Mouse (Mus musculus) heart, adult 18-20 months (tissue): ENCODE data around the gene Traf4. TPM values are rescaled to one million over a fixed set of nuclear protein-coding genes. Genes with fewer than 3 reads are reported as not detected.
"Not testable (repeated sequence)": the region's sequence is repeated elsewhere in the genome, so short reads cannot be mapped to it uniquely, and the experiment has no call there.

Source experiments
- DNase-seq, 2 experiments: peaks; one replicate each; pipeline ENCODE4 v3.0.0; 2021 to 2022; ENCODE audit warnings: mixed read lengths in 1 of 2
- total RNA-seq, 2 experiments: library from RNA; stranded (reverse); gene quantifications; 2 replicates each; pipeline ENCODE4 v1.2.3; 2021

The Traf4 gene
- total RNA-seq, 2 experiments from 2014 or later = 3.2 to 4.6 TPM

DNA sequence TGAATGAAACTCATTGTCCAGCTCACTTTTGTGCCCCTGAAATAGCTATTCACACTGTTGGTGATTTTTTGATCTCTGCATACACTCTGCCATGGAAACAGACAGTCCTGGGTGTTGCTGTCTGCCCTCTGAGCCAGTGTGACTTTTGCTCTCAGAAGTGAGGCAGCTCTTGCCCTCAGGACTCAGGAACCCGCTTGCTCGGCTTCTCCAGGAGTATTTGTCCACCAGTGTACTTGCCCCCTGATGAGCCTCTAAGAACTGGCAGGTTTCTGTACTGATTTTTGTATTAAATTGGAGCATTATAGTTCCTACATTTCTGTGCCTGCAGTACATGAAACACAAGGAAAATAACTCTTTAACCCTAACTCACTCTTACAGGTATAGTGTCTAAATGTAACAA, 21.9 kb downstream of the Traf4 start:
- DNase-seq = no peak

DNA sequence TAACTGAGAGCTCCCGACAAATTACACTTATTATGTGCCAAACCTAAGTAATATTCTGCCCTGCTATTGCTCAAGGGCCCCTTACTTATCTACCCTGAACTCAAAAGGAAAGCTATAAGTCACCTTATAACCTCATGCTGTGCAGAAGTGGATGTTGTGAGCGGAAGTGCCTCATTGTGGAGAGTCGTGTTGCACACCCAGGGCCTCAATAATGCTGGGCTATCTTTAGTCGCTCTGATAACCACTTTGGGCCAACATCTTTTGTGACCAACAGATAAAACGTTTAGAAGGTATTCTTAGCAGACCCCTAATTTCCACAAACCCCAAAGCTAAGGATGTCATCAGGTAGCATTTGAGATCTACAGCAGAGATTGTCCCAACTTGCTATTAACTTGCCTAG, 24.7 kb downstream of the Traf4 start:
- no peak for DNase-seq

DNA sequence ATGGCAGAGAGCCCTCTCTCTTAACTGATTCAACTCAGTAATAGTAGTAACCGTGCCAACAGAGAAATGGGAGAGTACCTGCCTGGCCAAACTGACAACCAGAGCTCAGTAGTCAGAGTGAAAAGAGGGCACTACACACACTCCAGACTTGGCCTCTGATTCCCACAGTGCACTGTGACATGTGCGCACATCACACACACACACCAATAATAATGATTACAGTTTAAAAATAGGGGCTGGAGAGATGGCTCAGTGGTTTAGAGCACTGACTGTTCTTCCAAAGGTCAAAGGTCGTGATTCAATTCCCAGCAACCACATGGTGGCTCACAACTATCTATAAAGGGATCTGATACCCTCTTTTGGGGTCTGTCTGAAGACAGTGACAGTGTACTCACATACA, 27.4 kb downstream of the Traf4 start:
- peak in 1 of 2 experiments; percentile 23 for DNase-seq

DNA sequence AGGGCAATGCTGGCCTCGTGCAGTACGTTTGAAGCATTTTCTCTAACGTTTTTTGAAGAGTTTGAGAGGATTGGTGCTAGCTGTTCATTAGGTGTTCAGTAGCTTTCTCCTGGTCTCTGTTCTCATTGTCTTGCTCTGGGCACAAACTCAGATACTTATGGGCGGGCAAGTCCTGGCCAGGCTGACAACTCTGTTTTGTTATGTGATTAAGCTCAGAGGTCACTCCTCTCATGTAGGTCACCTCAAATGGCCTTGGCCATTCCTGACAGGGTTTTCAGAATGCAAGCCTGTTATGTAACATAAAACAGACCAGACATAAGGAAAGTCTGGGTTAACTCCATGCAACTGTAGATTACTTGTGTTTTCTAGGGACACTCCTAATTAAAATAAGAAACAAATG, 27.8 kb downstream of the Traf4 start:
- DNase-seq = peak in 1 of 2 experiments; percentile 55

DNA sequence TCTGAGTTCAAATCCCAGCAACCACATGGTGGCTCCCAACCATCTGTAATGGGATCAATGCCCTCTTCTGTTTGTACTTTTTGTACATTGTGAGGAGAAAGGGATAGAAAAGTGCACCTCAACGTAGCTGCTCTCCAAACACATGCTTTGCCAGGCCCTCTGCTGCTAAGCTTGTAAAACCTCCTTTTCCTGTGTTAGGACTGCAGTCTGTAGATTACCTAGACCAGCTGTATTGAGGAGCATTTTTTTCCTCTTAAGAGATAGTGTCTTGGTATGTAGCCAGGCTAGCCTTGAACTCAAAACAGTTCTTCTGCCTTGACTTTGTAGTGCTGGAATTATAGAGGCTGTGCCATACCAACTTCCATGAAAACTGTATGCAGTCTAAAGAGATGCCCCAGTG, 29.3 kb downstream of the Traf4 start:
- no peak for DNase-seq

DNA sequence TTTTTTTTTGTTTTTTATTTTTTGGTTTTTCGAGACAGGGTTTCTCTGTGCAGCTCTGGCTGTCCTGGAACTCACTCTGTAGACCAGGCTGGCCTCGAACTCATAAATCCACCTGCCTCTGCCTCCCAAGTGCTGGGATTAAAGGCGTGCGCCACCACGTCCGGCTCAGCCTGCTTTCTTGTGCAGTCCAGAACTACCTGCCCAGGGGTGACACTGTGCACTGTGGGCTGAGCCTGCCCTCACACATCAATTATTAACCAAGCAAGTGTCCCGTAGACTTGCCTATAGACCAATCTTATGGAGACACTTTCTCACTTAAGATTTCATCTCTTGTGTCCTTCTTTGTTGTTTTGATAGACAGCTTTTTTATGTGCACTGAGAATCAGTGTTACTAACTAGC, 30.1 kb downstream of the Traf4 start:
- DNase-seq = not testable (repeated sequence)

DNA sequence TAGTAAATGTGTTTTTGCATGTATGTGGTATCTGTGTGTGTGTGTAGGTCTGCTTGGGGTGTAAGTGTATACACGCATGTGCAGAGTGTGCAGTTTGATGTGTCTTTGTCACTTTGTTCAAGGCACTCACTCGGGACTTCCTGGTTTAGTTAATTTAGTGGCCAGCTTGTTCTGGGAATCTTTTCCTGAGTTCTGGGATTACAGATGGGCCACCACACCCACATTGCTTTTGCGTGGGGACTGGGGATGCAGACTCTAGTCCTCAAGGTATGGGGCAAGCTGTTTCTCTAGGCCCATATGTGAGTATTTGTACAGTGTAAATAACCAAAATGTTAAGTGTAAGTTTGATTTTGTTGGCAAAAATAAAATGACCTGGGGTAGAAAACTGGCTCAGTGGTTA, 31.0 kb downstream of the Traf4 start:
- DNase-seq = no peak

DNA sequence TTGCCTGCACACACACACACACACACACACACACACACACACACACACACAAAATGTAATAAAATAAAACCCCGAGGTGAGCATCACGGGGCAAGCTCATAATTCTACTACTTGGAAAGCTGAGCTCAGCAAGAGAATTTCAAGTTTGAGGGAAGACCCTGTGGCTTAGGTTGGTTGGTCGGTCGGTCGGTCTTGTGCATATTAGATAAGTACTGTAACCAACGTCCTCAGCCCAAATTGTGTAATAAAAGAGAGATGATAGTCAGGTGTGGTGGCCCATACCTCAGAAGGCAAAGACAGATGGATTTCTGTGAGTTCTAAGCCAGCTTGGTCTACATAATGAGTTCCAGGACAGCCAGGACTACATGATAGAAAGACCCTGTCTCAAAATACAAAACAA, 31.5 kb downstream of the Traf4 start:
- no peak for DNase-seq

DNA sequence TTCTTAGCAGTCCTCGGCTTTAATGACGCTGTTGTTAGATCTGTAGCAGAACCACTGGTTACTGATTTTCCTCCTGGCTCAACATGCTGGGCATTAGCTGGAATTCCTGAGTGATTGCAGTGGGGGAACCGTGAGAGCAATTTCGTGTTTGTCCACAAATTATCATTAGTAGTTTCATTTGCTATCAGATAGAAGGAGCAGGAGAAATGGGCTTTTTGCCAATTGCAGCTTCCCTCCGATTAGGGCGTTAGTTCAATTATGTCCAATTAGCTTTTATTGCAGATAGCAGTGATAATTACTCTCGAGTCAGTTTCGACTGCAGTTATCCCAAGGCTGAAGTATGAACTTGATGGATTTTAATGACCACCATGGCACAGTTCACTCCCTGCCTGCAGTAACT, 35.9 kb downstream of the Traf4 start:
- DNase-seq = no peak

DNA sequence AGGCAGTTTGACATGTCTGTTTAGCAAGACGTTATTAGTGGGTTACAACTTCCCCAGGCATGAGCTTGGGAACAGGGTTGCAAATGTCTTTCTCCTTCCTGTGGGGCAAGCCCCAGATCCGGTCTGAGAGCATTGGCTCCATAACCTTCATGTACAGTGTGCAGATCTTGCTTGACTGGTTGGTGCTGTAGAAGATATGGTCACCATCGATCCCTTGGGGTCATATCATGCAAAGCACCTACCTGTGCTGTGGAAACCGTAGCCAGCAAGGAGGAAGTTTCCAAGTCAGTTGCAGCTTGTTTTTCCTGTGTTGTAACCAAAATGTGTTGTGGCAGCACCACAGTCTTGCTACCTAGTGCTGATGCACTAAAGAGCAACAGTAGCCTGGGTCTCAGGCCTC, 38.6 kb downstream of the Traf4 start:
- no peak for DNase-seq

DNA sequence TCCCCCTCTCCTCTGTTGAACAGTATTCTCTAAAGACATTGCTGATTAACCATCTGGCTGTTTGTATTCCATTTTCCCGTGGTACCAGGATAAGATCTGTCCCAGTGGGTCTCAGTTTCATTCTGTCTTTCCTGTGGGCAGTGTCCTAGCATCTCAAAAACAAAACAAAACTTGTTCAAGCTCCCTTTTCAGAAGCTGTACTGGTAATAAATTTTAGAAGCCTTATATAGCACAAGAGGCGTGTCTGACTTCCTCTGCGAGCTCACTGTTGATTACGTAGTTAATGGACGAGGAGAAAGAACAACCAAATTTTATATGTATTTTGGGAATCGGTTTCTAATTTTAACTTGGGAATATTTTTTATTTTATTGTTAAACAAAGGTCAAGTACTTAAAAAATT, 39.7 kb downstream of the Traf4 start:
- no peak for DNase-seq

DNA sequence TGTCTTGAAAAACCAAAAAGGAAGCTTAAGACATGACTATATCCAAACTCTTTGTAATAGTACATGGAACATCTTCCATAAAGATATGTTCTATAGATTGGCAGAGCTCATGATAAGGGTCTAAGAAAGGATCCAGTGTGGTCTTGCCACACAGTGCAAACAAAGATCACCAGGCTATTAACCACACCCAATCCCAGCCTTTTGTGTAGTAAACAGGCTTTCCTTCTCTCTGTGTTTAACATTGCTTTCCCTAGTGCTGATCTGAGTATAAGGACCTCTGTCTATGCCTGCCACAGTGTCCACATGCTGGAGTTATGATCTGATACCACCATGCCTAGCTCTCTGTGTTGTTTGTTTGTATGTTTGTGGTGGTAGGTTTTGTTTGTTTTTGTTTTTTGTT, 41.6 kb downstream of the Traf4 start:
- DNase-seq = no peak

DNA sequence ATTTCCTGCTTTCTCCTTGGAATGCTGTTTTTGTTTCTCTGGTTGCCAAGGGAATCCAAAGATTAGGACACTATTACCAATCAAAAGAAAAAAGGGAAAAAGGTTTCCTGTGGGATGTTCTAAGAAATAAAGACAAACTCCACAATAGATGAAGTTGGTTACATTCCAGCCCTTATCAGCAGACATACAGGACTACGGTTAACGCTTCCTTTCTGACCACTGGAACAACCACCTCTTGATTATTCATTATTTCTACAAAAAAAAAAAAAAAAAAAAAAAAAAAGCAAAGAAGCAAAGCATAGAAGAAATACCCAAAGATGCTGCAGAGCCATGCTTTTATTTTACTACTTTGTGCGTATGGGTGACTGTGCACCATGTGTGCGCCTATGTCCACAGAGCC, 42.6 kb downstream of the Traf4 start:
- DNase-seq = no peak

DNA sequence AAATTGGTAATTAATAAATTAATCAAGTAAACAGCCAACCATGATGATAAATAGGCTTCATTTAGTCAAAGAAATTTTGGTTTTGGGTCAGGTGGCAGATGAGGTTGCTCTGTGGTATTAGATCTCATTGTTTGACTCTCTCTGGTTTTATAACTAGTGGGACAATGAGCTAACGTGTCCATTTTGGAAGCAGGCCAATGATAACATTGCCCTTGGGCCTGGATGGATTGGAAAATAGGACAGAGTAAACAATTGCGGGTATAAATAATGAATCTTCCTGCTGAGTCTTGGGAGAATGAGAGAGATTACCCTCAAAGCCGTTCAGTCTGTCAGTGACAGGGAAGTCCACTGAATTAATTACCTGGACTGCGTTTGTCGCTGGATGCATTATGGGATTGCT, 44.2 kb downstream of the Traf4 start:
- DNase-seq = peak; percentile 62 to 68

DNA sequence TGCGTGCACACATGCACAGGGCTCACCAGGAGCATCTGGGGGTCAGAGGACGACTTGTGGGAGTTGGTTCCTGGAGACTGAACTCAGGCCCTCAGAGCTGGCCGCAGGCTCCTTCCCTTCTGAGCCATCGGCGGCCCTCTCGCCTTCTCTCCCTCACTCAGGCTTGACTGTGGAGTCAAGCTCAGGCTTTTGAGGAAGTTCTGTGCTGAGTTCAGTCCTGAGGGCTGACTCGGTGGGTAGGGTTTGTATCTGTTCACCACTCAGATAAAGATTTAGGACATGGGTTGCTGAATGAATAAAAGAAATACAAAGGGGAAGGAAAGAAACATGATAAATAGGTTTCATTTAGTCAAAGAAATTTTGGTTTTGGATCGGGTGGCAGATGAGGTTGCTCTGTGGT, 45.5 kb downstream of the Traf4 start:
- DNase-seq = no peak

DNA sequence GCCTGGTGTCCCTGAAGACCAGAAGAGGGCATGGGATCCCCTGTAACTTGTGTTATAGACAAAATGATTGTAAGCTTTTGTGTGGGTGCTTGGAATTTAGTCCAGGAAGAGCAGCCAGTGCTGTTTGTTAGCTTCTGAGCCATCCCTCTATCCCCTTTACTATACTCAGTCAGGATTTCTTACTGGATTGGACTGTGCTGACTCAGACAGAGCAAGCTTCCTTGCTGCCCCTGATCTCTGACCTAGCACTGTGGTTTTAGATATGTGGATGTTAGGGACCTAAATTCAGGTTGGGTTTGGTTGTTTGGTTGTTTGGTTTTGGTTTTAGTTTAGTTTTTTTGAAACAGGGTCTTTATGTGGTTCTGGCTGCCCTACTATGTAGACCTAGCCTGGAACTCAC, 46.9 kb downstream of the Traf4 start:
- no peak for DNase-seq

DNA sequence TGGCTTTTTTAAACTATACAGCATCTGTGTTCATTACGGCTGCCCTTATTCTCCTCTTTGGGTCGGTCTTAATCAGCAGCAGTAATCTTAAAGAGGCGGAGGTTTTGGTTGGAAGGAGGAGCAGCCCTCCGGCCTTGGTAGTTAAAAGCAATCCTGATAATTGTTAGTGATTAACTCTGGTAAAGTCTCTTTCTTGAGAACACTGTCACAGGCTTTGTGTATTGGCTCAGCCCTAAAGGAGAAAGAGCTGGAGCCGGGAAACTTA, 49.3 kb downstream of the Traf4 start:
- DNase-seq = no peak

DNA sequence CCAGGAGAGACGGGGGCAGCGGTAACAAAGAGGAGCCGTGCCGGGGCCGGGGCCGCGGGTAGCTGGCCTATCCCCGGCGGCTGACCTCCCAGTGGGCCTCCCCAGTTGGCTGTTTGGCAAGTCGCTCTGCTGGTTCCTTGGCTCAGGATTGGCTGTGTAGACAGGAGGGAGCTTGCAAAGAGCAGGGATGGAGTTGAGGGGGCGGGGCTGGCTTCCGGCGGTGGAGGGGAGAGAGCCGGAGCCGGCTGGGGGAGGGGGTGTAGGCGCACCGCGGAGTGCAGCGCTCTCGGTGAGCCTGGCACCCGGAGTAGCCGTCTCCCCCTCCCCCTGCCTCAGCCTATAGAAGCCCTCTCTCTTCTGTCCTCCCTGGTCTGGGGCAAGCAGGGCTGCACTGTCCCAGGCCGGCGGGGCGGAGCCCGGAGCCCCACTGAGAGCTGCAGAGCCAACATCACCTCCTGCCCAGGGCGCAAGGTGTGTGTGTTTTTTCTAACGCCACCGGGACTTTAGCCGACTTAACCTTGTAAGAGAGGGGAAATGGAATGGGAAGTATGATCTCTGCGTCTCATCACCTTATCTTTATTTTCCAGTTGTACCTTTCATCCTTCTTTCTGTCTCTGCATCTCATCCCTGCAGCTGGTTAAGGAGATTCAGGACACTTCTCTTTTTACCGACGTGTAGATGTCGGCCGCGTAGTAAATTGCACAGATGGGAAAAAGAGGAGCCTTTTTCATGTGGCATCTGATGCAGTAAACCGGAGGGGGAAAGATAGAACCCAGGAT, 49.8 kb downstream of the Traf4 start:
- DNase-seq = peak; percentile 94 to 97

DNA sequence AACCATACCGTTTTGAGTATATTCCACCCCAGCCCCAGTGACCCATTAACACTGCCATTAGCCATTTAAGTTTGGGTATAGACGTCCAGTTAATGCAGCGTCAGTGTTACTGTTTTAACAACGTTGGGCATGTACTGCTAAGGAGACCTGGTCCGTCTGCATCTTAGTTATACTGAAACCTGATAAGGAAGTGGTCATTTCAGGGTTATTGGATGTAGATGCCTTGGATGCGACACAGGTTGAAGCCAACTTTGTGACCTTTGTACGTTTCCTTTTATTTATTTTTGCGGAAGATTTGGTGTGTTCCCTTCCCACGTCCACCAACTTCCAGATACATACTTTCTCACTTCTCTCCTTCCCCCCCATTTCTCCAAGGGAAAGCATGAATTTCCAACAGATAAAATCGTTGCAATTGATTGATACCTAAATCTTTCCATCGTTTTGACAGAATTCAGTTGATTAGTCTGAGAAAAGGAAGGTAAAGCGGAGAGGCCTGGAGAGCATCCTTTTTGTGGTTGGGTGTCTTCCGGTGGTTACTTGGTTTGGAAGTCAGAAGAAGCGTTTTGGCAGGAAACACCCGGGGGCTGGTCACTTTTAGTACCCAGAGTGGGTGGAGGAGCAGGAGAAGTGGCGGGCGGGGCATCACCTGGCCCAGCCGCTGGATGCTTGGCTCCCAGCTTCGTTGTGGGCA, 50.6 kb downstream of the Traf4 start:
- DNase-seq = no peak

DNA sequence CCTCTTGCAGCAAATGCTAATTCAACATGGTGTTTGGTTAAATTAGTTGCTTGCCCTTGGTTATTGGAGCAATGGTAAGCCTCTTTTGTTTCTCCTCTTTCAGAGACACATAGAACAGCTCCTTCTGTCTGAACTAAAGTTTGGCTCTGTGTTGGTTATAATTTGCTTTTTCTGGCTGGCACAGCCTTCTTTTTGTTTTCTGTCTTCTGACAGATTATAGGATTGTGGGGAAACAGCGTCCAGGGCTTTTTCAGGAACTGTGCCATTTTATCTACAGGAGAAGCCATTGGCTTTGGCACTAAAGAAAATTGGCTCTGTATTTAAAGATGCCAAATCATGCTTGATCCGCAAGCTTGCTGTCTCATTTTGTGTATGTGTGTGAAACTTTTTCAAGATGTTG, 51.8 kb downstream of the Traf4 start:
- no peak for DNase-seq
